Mouse (Mus musculus): ENCODE results near the gene Tubgcp6.

GRCm38 (mm10) chr15:89158516-89158915 is 35.6 kb upstream of the Tubgcp6 start:
- TF ChIP-seq GATA1 (IDR thresholded peaks at IDR 0.05; ENCODE audit: low read length) (no peak), TAL1 (IDR thresholded peaks at IDR 0.05; ENCODE audit: low read length) (no peak)

Data from erythroblast, embryonic 14.5 days (primary cell).